Mouse (Mus musculus) gastrocnemius, postnatal 4 days (tissue): ENCODE data around the gene Acat3. TPM values are rescaled to one million over a fixed set of nuclear protein-coding genes. Genes with fewer than 3 reads are reported as not detected.
"Not testable (repeated sequence)": the region's sequence is repeated elsewhere in the genome, so short reads cannot be mapped to it uniquely, and the experiment has no call there.

Experiments used
- DNase-seq, 2 experiments: peaks; one replicate each; pipeline ENCODE4 v3.0.0; 2021 to 2022; ENCODE audit warnings: low spot score in 2 of 2, mixed read lengths in 2 of 2
- total RNA-seq, 2 experiments: library from RNA; stranded (reverse); gene quantifications; 2 replicates each; pipeline ENCODE4 v1.2.3; 2021

The Acat3 gene
- total RNA-seq, 2 experiments from 2014 or later: 0.49 TPM; not detected in 1

DNA sequence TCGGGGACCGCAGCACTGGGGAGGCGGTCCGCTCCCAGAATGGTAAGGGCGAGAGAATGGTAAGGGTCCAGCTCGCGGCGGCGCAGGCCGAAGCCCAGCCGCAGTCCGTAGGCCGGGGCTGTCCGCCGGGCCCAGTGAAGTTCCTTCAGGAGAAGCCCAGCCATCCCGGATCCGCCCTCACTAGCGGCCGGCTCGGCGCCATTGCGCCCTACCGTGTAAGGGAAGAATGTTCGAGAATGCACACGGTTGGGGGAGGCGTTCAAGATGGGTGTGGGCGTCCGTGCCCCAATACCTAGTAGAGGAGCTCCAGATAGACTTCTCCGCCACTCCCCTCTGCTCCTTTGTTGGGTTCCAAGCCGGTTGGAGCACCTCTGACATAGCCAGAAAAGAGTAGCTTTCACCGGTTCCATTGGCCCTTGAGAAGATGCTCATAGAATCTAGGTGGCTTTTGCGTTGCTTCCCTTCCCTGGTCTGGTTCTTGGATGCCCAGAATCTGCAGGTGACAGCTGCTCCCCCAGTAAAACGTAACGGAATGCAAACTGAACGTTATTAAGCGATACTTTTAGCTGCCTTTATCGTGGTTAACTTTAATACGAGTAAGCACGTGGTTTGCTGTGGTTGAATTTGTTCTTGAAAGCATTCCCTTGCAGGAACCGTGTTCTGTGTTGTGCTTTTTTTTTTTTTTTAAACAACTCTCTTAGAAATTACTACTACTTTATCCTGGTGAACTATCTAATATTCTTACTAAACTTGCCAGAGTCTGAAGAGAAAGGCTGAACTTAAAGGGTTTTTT is 23.6 kb downstream of the Acat3 start:
- peak in 1 of 2 experiments; percentile 40 for DNase-seq

DNA sequence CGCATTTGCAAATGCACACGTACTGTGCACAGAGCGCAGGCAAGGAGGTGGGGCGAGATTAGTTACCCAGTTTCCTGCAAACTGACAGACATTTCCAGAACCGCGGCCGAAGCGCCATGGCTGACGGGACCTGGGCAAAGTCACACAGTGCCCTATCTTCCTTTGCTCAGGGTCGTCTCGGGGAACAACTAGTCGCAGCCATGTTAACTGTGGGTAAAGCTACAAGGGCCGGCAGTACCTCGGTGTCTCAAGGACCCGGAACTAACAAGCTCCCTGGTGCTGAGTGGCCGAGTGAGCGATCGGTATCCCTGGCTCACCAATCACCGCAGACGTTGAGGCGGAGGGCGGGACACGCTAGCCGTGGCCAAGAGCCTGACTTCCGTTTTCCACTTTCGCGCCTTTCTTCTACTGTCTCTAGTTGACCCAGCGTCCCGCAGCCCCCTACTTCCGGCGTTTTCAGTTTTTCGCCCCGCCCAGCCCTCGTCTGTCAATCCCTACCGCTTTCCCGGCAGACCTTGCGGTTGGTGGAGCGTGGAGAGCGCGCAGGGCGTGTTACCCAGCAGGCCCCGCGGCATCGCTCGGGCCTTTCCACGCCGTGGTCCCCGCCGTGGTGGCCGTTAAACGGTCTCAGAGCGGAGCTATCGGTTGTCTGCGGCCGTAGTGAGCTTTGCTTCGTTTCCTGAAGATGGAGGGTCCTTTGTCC is 24.4 kb downstream of the Acat3 start, which contains the start of gene Mrpl18:
TSS of gene Mrpl18 (minus strand) at position 465 of the 703 bp plus-strand sequence.
- DNase-seq: peak; percentile 91 to 98

DNA sequence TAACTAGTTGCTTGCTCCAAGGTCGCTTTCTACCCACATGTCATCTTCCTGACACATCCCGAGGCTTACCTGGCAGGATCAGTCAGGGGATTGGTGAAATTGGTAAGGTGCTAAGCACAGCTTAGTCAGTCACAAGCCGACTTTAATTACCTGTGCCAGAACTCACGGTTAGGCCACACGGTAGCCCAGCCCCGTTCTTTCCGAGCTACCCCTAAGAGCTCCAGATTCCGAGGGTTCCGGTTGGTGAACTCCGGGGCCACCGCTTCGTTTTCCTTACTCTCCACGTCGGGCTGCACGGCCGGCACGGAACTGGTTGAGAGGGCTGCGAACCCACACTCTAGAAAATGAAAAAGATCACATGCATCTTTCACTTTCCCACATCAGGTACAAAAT is 24.9 kb downstream of the Acat3 start, which contains the start of gene Tcp1:
TSS of gene Tcp1 (plus strand) at position 214 of the 393 bp plus-strand sequence.
- no peak for DNase-seq

DNA sequence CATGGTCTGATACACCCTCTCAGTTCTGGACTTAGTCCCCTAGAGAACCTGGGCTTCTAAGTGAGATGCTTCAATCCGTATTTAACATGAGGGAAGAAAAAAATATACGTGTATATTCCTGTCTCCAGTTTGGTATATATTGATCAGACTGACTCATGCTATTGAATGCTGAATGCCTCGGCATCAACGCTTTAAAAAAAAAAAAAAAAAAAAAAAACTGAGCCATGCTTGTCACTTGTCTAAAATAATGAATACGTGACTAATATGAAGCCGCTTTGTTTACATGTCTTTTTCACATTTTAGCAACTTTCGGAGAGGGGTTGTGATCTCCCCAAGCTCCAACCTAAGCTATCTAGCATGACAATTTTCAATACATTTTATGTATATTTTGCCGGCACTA is 30.0 kb downstream of the Acat3 start:
- no peak for DNase-seq

DNA sequence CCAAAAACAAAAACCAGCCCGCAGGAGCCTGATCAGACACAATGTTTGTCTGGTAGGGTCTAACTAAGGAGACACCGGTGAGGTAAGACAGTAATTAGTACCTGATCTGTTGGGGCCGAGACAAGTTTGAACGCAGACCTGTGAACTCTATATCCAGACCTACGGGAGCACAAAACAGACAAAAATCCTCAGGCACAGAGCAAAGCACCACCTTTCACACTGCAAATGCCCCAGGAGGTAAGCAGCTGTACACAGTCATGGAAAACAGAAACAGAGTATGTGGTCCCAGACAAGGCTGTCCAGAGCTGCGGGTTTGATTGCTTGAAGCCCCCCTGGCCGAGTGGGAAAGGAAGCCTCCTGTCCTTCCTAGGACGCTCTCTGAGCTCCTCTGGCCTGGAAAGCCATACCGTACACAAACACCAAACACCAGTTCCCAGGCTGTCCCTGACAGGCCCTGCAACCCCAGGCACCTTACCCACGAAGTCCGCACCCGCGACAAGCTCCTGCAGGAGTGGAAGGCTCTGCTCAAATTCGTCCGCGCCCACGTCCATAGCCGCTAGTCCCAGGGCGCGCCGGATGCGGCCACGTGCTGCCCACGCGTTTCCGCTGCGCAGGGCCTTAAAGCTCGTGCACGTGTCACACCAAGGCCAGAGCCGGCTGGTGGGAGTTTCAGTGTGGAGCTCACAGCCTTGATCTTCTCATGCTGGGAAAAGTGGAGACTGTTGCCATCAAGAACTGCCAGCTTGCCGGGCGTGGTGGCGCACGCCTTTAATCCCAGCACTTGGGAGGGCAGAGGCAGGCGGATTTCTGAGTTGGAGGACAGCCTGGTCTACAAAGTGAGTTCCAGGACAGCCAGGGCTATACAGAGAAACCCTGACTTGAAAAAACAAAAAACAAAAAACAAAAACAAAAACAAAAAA is 30.8 kb downstream of the Acat3 start, which contains the start of gene Pnldc1:
TSS of gene Pnldc1 (minus strand) at position 870 of the 920 bp plus-strand sequence.
- no peak for DNase-seq

DNA sequence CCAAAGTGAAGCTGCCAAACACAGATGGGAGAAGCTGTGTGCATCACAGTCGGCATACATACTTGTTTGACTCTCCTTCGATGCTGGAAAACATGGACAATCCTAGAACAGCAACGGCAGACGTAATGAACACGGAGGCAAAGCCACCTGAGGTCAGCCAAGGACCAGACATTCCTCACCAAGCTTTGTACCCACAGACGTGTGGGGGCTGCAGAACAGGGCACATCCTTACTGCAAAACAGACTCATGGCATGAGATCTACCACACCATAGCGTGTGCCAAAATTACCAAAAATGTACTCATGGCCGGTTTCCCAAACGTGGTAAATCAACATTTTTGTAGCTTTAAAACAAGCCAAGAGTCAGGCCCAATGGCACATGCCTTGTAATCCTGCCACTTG is 34.0 kb downstream of the Acat3 start:
- no peak for DNase-seq

DNA sequence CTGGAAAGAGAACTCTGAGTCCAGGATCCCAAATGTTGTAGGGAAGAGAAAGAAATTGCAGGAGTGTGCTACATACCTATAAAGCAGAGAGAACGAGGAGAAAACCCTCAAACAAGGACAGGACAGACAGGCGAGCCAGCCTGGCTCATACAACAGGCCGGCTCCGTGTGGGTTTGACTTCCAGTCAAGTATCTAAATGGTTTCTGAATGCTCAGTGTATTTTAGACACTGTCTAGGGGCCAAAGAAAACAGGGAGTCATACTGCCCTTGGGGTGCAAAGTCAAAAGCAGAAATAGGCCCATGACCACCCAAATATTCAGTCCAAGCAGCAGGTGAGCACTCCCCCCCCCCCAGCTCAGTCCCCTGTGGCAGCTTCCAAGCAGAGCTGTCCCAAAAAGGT is 34.6 kb downstream of the Acat3 start:
- no peak for DNase-seq

DNA sequence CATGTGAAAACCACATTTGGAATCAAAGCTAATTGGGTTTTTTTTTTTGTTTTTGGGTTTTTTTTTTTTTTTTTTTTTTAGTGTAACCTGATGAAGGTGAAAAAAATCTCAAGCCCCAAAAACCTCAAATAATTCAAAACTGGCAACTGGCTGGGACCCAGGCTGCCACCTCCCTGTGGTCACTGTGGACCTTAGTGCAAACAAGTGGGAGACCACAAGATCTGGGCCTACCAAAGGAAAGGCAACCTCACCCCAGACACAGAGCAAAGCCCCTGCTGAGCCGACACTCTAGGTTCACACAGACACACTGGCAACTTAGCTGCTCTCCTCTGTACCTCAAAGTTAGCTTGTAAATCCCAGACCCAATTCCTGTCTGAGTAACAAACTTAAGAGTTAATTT is 36.1 kb downstream of the Acat3 start:
- DNase-seq: no peak

DNA sequence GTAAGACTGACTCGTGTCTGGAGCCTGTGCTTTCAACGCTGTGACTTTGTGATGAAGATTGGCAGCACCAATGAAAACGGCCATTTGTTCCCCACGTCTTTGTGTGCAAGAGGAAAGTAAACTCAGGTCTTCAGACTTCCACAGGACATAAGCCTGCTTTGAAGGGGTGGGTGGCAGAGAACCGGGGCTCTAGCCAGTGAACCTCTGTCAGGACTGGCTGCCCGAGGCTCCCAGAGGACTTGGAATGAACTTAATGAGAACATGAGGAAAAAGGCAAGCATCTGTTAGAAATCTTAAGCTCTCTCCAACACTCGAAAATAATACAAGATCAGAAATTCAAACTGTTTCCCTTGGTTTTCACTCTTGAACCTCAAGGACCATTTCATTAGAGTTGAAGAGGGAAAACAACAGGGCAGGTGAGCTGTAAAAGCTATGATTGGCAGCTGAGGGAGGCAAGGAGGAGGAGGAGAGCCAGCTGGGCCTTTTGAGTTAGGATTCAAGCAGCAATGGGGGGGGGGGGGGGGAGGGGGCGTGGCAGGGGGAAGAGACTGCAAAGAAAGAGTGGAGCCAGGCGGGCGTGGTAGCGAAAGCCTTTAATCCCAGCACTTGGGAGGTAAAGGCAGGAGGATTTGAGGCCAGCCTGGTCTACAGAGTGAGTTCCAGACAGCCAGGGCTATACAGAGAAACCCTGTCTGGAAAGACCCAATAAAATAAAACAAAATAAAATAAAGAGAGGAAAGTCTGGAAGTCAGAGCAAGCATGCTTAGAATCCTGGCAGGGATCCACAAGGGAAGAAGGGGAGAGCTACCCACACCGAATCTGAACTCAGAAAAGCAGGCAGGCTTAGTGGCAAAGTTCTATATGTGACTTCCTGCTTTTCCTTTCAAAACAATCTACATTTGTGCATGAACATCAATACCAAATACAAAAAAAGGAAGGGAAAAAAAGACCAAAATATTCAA is 36.7 kb downstream of the Acat3 start:
- no peak for DNase-seq

DNA sequence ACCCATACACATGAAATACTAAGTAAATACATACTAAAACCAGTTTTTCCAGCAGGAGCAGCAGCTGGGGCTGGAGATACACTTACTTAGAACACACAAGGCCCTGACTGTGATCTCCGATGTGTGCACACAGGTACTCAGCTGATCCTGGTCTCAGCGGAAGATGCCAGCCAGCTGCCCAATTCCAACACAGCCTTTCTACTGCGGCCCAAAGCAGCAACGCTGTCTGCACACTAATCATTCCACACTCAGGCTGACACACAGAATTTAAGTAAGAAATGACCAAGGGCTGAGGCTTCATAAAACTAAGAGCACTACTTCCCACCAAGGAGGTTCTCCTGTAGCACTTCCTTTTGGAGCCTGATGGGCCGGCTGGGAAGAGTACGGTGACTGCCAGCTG is 38.1 kb downstream of the Acat3 start:
- DNase-seq: no peak

DNA sequence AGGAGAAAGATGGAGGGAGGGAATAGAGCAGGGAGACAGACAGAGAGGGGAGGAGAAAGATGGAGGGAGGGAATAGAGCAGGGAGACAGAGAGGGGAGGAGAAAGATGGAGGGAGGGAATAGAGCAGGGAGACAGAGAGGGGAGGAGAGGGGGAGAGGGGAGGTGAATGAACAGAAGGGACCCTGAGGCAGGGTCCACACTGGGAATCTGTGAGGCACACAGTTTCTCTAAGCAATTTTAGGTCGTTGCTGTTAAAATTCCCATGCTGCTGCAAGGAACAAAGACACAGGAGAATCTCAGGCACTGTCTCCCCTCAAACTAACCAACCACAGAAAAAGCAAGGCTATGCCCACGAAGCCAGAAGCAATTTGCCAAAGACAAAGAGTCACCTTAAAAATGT is 41.8 kb downstream of the Acat3 start:
- DNase-seq: not testable (repeated sequence)

DNA sequence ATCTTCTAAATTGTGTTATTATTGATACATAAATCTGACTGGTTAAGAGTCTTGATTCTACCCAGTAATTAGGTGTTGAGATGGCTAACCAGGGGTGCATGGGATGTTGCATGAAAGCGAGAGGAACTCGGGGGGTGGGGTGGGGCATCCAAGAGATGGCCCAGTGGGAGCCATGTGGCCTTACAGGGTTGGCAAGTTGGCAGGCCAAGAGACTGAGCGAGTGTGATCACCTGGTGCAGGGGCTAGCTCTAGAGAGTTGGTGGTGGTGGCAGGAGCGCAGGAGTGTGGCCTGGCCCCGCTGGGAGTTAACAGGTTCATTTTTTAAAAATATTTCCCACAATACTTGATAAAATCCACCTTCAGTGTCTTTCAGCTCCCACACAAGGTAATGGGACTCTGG is 42.7 kb downstream of the Acat3 start:
- no peak for DNase-seq

DNA sequence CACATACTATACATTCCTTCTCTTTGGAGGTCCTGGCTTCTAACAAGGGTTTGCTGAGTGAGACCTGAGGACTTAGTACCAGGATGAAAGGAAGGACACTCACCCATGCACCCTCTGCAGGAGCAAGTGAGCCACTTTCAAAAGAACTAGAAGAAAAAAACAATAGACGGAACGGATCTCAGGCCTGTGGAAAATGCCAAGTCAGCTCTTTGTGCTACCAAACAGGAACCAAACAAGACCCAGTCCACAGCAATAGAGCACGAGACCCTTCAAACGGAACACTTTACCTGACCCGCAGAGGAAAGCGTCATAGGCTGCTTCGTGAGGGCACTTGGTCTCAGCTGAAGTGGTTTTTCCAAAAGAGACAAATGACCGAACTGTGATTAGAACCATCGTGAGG is 48.4 kb downstream of the Acat3 start:
- DNase-seq: no peak

DNA sequence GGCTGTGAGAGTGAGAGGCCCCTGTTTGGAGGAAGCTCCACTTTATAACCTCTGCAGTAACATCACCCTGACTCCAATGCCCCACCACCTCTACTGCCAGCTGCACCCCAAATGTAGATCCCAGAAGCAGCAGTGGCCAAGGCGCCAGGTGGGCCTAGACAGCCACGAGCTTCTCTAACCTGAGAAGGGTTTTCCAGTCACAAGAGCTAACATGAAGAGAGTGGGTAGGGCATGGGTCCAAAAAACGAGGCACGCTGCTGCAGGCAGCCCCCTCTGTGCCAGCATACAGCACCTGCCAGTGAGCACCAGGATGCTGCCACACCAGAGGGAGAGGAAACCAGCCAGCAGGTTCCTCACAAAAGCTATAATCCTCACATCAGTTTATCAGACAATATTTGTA is 49.3 kb downstream of the Acat3 start:
- no peak for DNase-seq

DNA sequence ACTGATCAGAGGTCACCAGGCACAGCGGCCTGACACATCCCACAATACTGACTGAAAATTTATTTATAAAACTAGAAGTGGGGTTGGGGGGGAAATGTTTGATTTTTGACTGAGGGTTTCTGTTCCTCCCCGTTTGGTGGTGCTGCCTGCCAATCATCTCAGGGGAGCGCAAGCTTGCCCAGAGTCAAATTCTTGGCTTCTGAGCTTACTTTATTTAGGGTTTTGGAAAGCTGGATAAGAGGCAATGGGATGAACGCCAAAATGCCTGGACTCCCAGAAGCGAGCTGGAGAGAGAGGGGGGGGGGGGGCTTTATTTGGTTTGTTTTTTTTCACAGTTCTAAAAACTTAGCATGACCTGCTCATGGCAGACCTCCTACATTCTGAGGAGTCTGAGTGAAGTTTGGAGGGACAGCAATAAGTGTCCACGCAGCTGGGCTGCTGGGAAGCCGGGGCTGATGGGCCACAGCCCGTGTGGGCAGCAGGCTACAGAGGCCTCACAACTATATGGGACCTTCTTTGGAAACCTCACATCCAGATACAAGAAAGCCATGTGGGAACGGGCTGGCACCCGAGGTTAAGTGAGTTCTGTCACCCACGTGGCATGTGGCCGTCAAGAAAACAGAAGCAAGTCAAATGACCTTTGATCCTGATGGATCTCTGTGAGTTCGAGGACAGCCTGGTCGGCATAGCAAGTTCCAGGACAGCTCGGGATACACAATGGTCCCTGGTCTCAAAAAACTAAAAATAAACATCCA is 53.2 kb downstream of the Acat3 start:
- no peak for DNase-seq

DNA sequence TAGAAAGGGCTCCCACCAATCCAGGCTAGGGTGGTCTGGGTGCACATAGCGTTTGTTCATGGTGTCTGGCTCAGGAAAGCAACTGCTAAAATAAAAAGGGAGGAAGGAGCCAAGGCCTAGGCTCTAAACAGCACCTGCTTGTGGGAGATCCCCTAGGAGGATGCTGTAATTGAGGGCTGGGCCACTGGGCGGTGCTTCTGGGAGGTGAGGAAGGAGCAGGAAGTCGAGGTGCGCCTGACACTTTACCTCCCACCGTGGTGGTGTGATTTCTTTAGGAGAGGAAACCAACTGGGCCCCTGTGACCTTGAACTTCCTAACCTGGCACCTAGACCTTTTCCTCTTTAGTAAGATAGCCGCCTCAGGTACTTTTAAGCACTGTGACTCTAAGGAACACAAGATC is 53.8 kb downstream of the Acat3 start:
- no peak for DNase-seq

DNA sequence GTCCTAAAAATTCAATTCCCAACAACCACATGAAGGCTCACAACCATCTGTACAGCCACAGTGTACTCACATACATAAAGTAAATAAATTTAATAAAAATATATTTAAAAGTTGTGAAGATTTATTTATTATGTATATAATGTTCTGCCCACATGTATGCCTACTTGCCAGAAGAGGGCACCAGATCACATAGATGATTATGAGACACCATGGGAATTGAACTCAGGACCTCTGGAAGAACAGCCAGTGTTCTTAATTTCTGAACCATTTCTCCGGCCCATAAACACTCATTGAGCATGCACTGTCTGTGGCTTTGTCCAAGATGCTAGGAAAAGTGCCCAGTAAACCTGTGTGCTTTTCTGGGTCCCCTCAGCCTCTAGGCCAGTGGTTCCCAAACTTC is 59.2 kb downstream of the Acat3 start:
- DNase-seq: no peak

DNA sequence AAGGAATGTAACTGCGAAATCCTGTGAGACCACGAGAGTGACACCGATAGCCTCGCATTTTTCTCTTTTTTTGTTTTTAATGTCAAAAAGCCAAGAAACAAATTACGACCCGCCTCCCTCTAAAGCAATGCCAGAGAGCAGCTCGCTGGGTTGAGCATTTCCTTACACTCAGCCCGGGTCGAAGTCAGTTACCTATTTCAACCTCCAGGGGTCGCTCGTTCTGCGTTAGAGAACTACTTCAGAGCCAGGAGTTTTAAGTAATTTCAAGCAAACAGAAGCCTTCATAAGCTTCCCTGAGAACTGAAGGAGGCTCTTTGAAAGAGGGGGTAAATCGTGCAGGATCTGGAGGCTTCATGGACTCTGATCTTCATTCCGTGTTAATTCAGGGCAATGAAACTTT is 60.2 kb downstream of the Acat3 start:
- peak; percentile 58 to 82 for DNase-seq

DNA sequence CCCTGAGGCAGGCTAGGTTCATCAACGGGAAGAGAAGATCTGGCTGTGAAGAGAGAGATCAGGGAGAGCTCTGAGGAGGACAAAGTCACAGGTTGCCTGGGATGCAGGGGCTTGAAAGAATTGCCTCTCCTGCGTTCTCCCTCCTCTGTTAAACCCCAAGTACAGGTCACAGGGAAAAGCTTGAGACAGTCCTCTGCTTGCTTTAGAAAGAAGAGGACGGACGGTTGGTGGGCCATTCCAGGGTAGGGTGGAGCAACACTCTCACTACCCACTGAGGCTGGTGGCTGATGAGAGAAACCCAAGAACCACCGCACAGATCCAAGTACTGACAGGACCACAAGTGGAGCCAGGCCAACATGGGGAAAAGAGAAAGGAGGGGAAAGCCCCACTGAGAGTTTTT is 64.7 kb downstream of the Acat3 start, which contains the start of gene Mrgprh:
TSS of gene Mrgprh (plus strand) at position 301 of the 400 bp plus-strand sequence.
- DNase-seq: no peak
